Mouse (Mus musculus) lung, postnatal 10 days (tissue): ENCODE data around the gene Gpc6.

Source experiments
- DNase-seq: peaks from one replicate; pipeline ENCODE4 v3.0.0; 2021

Gene Gpc6

GRCm38 (mm10) chr14:116957154-116957553 lies 32.0 kb downstream of the Gpc6 start:
- DNase-seq, result no peak

DNA sequence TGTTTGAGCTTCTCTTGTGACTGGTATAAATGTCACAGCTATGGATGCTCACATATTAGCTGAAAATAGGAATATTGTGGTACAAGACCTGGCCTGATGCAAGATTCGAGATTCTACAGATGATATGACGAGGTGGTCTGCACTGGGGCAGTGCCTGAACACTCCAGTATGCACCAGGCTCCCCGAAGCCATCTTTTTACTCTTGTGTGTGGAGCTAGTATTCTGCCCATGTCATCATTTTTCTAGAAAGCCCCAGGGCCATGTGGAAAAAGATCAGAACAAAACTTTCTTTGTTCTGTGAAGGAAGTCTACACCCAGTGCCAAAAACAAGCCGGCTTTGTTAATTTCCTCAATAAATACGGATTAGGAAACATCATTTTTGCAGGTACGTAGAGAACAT lies 39.7 kb downstream of the Gpc6 start:
- DNase-seq, result no peak

DNA sequence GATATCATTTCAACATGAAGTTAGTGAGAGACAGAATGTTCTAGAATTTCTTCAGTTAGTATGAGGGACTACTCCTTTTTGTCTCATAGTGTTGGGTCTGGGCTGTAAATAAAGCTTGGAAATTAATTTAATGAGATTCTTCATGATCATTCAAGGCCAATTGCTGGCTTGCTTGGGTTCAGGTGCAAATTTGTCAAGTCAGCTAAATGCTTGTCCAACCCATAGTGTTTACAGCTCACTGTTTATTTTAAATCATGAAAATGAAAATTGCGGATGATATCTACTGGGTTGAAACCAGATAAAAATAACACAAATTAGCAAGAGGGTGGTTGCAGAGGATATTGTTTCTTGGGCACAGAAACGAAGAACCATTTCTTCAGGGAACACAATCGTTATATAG lies 49.6 kb downstream of the Gpc6 start:
- DNase-seq, result no peak

DNA sequence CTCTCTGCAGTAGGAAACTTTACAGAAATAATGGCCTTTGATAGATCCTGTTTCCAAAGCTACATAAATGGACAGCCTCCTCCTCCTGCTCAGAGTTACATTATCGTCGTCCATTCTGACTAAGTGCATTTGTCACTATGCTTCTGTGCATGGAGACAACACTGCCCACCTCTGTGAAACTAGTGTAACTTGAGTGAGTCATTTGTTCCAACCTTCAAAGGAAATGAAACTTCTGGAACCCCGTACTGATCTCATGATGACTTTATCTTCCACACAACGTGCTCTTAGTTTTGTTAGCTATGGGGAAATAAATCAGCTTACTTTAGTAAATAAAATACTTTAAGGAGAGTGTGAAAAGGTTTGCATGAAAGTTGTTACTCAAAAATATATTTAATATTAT lies 50.1 kb downstream of the Gpc6 start:
- DNase-seq, result no peak

DNA sequence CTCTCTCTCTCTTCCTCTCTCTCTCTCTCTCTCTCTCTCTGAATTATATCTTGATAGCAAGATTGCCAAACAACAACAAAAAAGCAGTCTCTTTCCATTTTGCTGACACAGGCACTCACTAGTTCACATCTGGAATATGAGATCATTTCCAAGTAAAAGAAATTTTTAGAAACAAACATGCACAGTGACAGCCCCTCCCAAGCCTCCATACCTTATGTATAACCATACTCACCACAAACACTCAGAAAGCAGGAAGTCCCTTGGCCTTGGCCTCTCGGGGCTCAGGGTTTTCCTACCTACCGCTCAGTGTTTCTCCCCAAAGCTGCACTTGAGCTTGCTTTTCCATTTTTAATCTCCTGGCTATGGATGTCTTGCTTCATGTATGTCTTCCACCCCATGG lies 52.1 kb downstream of the Gpc6 start:
- no peak for DNase-seq

GRCm38 (mm10) chr14:116979714-116980382 lies 54.7 kb downstream of the Gpc6 start:
- no peak for DNase-seq

DNA sequence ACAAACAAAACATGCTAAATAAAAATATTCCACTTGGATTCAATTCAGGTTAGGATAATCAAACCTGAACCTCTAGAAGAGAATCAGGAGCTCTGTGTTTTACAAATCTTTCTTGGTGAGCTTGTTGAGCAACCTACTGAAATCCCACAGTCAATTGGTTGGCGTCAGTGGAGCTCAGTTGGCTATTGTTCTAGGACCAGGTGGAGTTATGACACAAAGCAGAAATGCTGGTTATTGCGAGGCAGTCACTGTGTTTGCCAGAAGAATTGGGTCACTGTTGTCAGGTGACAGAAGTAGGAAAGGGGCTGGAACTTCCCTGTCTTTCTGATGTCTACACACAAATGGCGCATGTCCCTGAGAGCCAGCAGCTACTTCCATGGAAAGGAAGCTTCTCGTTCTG lies 56.6 kb downstream of the Gpc6 start:
- DNase-seq, result no peak

- no peak for DNase-seq
Observed at GRCm38 (mm10) chr14:116987341-116987740, 62.2 kb downstream of the Gpc6 start.

DNA sequence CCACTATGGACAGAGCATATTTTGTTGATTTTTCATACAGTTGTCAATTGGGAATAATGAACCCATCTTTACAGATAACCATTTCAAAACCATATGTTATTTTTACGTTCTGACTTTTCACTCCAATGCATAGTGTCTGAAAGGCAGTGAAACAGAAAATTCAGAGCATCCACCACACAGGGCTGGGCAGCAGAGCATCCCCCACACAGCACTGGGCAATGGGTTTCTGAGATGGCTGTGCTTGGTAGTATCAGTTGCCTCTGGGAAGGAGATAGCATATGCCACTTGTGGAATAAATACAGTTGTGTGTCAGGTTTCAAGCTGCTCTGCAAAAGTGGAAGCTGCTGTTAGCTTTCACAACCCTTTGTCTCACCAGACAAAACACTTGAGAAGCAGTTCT lies 75.3 kb downstream of the Gpc6 start:
- DNase-seq, result no peak

- no peak for DNase-seq
Observed at GRCm38 (mm10) chr14:117002313-117002712, 77.2 kb downstream of the Gpc6 start.

DNA sequence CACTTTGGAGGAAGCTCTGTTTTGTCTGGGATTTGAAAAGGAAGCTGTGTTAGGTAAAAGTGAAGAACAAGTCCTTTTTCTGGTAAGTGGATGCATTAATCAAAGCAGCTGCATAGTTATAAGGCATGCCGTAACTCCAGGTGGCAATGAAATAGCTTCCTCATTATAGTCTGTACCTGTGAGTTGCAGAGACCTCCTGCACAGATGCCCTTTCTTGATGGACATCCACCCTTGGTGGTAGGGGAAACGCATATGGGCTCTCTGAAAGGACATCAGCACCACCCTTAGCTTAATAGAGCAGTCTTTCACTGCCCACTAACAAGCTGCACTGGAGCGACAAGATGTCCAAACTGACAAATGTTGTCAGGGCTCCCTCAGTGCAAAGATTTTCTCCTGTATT lies 83.7 kb downstream of the Gpc6 start:
- no peak for DNase-seq

- no peak for DNase-seq
Observed at GRCm38 (mm10) chr14:117012969-117013368, 87.9 kb downstream of the Gpc6 start.

- no peak for DNase-seq
Observed at GRCm38 (mm10) chr14:117013554-117014117, 88.5 kb downstream of the Gpc6 start.

- DNase-seq, result no peak
Observed at GRCm38 (mm10) chr14:117015333-117015922, 90.3 kb downstream of the Gpc6 start.

GRCm38 (mm10) chr14:117022180-117022799 lies 97.2 kb downstream of the Gpc6 start:
- DNase-seq, result no peak

- DNase-seq, result no peak
Observed at GRCm38 (mm10) chr14:117034146-117034545, 109.0 kb downstream of the Gpc6 start.

GRCm38 (mm10) chr14:117041017-117041416 lies 115.9 kb downstream of the Gpc6 start:
- no peak for DNase-seq

DNA sequence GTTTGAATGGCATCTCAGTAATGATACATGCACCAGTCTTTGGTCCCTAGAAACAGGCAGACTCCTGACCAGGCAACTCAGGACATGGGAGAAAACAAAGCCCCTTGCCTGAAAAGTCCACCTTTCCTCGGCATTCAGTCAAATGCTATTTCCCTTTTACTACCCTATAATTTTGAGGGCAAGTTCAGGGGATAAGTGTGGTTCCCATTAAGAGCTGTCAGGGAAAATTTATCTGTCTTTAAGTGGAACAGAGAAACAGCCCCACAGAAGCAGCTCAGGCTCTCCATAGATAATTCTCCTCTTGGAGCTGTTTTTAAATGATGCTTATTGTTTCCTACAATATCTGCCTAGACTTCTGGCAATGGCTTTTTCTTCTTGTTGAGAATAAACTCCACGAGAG lies 123.8 kb downstream of the Gpc6 start:
- no peak for DNase-seq

- no peak for DNase-seq
Observed at GRCm38 (mm10) chr14:117050877-117051276, 125.8 kb downstream of the Gpc6 start.

DNA sequence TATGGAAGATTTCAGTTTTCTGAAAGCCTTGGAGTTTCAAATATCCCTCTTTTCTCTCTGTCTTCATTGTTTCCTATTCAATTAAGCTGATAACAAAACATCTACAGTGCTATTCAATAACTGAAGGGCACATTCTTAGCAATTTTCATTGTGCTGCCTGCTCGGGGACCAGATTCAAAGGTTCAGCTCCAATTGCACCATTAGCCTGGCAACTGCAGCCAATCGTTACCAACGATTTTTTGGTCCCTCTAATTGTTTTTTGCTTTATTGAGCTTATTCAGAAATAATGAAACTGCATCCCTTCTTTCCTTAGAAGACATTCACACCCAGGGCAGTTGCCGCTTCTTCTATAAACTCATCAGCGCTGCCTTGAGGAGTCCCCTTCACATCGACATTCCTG lies 128.2 kb downstream of the Gpc6 start:
- DNase-seq, result no peak

DNA sequence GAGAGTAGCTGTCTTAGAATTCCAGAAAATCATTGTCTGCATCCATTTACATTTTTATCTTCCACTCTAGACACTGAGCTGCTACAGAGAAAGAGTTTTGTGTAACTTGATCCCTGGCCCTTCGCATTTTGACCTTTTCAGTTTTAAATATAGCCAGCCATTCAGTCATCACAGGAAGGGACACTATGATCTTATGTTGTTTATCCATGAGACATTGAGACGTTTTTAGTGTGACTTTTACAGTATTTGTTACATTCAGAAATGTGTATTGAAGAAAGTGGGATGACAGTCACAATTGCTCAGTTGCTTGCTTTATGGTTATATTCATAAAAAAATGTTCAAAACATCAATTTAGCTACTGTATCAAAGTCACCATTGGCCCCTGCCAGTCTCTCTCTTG lies 130.0 kb downstream of the Gpc6 start:
- DNase-seq, result no peak

- DNase-seq, result no peak
Observed at GRCm38 (mm10) chr14:117061078-117061477, 136.0 kb downstream of the Gpc6 start.

- DNase-seq, result no peak
Observed at GRCm38 (mm10) chr14:117061527-117061926, 136.4 kb downstream of the Gpc6 start.

DNA sequence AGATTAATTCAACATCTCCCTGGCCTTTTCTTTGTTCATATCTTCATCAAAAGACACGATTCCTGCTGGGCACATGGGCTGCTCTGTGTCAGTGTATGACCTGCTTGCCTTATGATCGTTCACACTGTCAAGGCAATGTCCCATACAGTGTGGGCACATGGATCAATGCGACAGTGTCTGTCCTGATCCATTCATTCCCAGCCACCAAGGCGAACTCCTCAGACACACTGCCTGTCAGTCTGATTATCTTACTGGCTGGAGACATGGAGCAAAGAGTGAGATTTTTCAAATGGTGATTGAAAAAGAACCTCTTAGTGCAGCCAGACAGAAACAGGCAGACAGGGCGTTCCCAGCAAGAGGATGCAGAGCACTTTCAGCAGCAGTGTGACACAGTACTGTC lies 143.1 kb downstream of the Gpc6 start:
- DNase-seq, result no peak
